Mouse (Mus musculus) limb, embryonic 12.5 days (tissue): ENCODE measurements around the gene Olfr799. TPM values are rescaled to one million over a fixed set of nuclear protein-coding genes. Genes with fewer than 3 reads are reported as not detected.

Source experiments
- ATAC-seq: fragments of 200-750 bp; cut with Nextera tagmentation; 2 replicates; pipeline ENCODE4 v1.8.0; 2017; ENCODE audit warnings: low read depth, moderate TSS enrichment; ENCODE audit not compliant: insufficient number of reproducible peaks, insufficient read depth, low FRiP score, low TSS enrichment
- H3K27ac ChIP-seq: fragments of 300-500 bp; sonication (generic); 2 replicates; pipeline ENCODE4 v1.5.1; 2016; ENCODE audit warnings: mild to moderate bottlenecking, moderate library complexity
- H3K27me3 ChIP-seq: fragments of 300-500 bp; sonication (generic); 2 replicates; pipeline ENCODE4 v1.6.1; 2016; ENCODE audit warnings: mild to moderate bottlenecking, moderate library complexity
- H3K36me3 ChIP-seq: fragments of 300-500 bp; sonication (generic); 2 replicates; pipeline ENCODE4 v1.6.1; 2016; ENCODE audit warnings: mild to moderate bottlenecking, moderate library complexity
- H3K4me1 ChIP-seq: fragments of 300-500 bp; sonication (generic); replicated peaks from 2 replicates; pipeline ENCODE4 v1.6.1; 2016
- H3K4me2 ChIP-seq: fragments of 300-500 bp; sonication (generic); 2 replicates; pipeline ENCODE4 v1.6.1; 2016; ENCODE audit warnings: mild to moderate bottlenecking, moderate library complexity
- H3K4me3 ChIP-seq: fragments of 300-500 bp; sonication (generic); replicated peaks from 2 replicates; pipeline ENCODE4 v1.5.1; 2016; ENCODE audit warnings: mild to moderate bottlenecking
- H3K9ac ChIP-seq: fragments of 300-500 bp; sonication (generic); replicated peaks from 2 replicates; pipeline ENCODE4 v1.6.1; 2016; ENCODE audit warnings: mild to moderate bottlenecking, moderate library complexity
- H3K9me3 ChIP-seq: fragments of 300-500 bp; sonication (generic); 2 replicates; pipeline ENCODE4 v1.6.1; 2016; ENCODE audit warnings: mild to moderate bottlenecking, moderate library complexity
- WGBS: fragments of 180-500 bp; shearing (Covaris S2); methylation state at CpG from one replicate; pipeline ENCODE4 v1.1.7; 2016; 5-methylcytosine and 5-hydroxymethylcytosine counted together
- polyA plus RNA-seq: library from polyadenylated mRNA; unstranded; fragments of >200 nt; fragmentation: Nextera tagmentation; extraction: Ambion mirVana; gene quantifications from 2 replicates; pipeline ENCODE4 v1.2.1, GENCODE M21; 2016

Olfr799 gene
- not detected in 2 replicates for polyA plus RNA-seq

DNA sequence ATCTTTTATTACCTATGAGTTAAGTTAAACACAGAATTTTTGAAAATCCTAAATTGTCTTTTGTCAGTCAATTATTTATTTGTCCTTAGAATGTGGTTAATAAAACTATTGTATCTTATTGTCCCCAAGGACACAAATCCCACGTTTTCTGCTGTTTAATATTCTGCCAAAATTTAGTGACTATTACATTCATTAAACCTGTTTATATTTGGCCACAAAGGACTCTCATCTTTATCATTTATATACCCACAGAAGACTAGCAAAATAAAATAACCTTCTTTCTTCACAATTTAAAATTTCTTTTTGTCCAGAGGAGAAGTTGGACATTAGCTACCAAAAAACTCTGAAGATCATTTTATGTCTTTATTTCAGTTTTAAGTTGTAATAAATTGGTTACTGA is at the start of gene Olfr799:
TSS of gene Olfr799 (plus strand) at position 301 of the 400 bp plus-strand sequence.
- H3K9ac ChIP-seq, result no peak within 1 kb of the TSS
- H3K9me3 ChIP-seq, result no peaks in the 10 kb centered on the region
- no peak for ATAC-seq
- no peak within 1 kb of the TSS for H3K4me2 ChIP-seq
- WGBS, result 24% methylated on average over 1 of the region's 1 CpGs
- H3K27ac ChIP-seq, result no peak within 1 kb of the TSS
- H3K36me3 ChIP-seq, result no peaks in the 10 kb centered on the region
- no peak within 1 kb of the TSS for H3K4me3 ChIP-seq
- no peaks in the 10 kb centered on the region for H3K4me1 ChIP-seq
- H3K27me3 ChIP-seq, result no peaks in the 10 kb centered on the region

DNA sequence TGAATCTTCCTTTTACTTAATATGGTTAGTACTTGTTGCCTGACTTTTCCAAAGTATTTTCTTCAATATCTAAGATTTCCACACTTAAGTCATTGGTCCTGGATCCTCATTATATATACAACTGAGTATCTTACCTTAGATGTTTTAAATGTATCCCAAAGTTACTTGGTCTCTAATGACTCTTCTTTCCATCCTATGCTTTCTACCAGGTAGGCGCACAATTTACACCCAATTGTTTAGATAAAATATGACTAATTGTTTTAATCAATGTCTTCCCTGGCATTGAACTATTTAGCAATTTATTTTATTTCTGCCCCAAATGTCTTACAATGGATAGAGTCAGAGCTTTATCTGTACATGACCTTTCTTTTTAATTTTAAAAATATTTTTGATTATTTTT is 24.8 kb upstream of the Olfr799 start, which contains the start of gene Olfr796:
TSS of gene Olfr796 (minus strand) at position 101 of the 400 bp plus-strand sequence.
- Histone ChIP-seq H3K4me3 (no peak within 1 kb of the TSS), H3K36me3 (no peaks in the 10 kb centered on the region), H3K9ac (no peak within 1 kb of the TSS), H3K27me3 (no peaks in the 10 kb centered on the region), H3K4me1 (no peaks in the 10 kb centered on the region), H3K27ac (no peak within 1 kb of the TSS), H3K9me3 (no peaks in the 10 kb centered on the region), H3K4me2 (no peak within 1 kb of the TSS)
- no peak for ATAC-seq
- 89% methylated on average over 1 of the region's 1 CpGs for WGBS

DNA sequence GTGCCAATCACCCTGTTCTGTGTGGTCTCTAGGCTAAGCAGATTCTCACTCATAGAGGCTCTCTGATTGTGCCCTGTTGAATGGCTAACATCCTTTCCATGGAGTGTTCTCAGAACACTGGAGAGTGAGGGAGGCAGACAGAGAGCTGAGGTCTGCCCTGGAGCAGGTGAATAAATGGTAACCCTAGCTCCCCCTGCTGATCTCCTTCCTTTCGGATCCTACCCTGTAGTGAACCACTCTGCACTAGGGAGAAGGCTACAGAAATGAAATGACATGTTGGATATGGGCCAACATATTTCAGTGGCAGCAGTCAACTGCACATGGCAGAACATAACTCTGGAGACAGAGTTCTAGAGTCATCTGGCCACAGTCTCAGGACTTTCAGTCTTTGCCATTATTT is 15.6 kb upstream of the Olfr799 start:
- no peak overlapping the region for H3K4me3 ChIP-seq
- no peaks in the 10 kb centered on the region for H3K27me3 ChIP-seq
- H3K9ac ChIP-seq, result no peak overlapping the region
- H3K4me1 ChIP-seq, result no peaks in the 10 kb centered on the region
- no peak for ATAC-seq
- H3K9me3 ChIP-seq, result no peaks in the 10 kb centered on the region
- no peak overlapping the region for H3K4me2 ChIP-seq
- H3K27ac ChIP-seq, result no peak overlapping the region
- H3K36me3 ChIP-seq, result no peaks in the 10 kb centered on the region
- 39% methylated on average over 1 of the region's 1 CpGs for WGBS

DNA sequence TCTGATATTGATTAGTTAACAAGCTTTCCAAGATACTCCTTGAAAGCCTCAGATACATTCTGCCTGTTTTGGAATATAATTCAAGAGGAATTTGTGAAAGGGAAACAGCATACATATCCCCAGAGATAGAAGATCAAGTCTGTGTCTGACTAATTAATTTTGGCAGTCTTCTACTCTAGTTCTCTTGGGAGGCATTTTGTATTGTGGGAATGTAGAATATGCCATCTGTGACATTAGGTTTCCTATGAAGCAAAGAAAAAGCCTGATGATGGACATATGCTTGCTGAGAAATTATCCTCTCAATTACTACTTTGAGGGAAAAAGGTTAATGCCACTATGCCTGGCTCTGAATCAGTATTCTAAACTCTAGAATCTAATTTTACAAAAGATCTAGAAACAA is 14.0 kb upstream of the Olfr799 start:
- no peak overlapping the region for H3K4me3 ChIP-seq
- no peaks in the 10 kb centered on the region for H3K27me3 ChIP-seq
- ATAC-seq, result no peak
- H3K4me2 ChIP-seq, result no peak overlapping the region
- H3K36me3 ChIP-seq, result no peaks in the 10 kb centered on the region
- H3K4me1 ChIP-seq, result no peaks in the 10 kb centered on the region
- no peaks in the 10 kb centered on the region for H3K9me3 ChIP-seq
- H3K27ac ChIP-seq, result no peak overlapping the region
- no peak overlapping the region for H3K9ac ChIP-seq

DNA sequence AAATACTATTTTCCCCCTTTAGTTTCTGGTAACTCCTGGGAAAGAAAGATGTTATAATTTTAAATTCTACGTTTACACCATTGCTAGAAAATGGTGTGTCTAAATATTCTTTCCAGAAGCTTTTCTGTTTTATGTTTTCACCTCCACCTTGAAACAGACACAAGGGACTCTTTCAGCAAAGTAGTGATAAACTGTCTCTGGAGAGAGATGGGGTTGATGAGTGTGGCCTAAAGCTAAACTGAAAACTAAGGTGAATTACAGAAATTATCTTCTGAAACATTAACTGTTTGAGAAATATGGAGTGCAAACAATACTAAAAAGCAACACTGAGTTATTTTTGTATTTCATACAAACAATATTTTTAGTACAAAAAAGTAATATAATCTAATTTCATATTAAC is 9.4 kb upstream of the Olfr799 start, which contains the start of gene Olfr798:
TSS of gene Olfr798 (minus strand) at position 101 of the 400 bp plus-strand sequence.
- WGBS, result 80% methylated on average over 1 of the region's 1 CpGs
- Histone ChIP-seq H3K9me3 (no peaks in the 10 kb centered on the region), H3K36me3 (no peaks in the 10 kb centered on the region), H3K9ac (no peak within 1 kb of the TSS), H3K4me2 (no peak within 1 kb of the TSS), H3K4me3 (no peak within 1 kb of the TSS), H3K27ac (no peak within 1 kb of the TSS), H3K4me1 (no peaks in the 10 kb centered on the region), H3K27me3 (no peaks in the 10 kb centered on the region)
- ATAC-seq, result no peak

DNA sequence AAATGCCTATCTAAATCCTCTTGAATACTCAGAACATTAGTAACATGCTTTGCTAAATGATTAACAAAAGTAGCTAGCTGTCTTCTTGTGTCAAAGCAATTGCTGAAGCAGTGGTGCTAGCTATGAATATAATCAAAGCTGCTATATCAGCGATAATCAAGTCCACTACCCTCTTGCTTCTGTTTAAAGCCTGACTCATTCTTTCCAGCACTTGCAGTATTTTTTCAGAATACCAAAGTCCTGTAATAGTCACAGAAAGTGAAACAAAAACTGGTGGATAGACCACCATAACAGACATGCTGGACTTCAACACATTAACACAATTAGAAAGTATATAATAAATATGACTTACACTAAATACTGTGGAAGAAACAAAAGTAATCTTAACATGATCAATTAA is 14.5 kb downstream of the Olfr799 start:
- Histone ChIP-seq H3K4me2 (no peak overlapping the region), H3K27me3 (no peaks in the 10 kb centered on the region), H3K4me1 (no peaks in the 10 kb centered on the region), H3K9me3 (no peaks in the 10 kb centered on the region), H3K27ac (no peak overlapping the region), H3K4me3 (no peak overlapping the region), H3K9ac (no peak overlapping the region), H3K36me3 (no peaks in the 10 kb centered on the region)
- no peak for ATAC-seq
- WGBS, result 84% methylated on average over 1 of the region's 1 CpGs

GRCm38 (mm10) chr10:129657394-129657793 is 20.1 kb downstream of the Olfr799 start, which contains the start of gene Olfr800:
TSS of gene Olfr800 (plus strand) at chr10:129657694.
- no peak within 1 kb of the TSS for H3K4me2 ChIP-seq
- no peaks in the 10 kb centered on the region for H3K9me3 ChIP-seq
- H3K9ac ChIP-seq, result no peak within 1 kb of the TSS
- no peaks in the 10 kb centered on the region for H3K27me3 ChIP-seq
- H3K27ac ChIP-seq, result no peak within 1 kb of the TSS
- ATAC-seq, result no peak
- H3K4me1 ChIP-seq, result no peaks in the 10 kb centered on the region
- no peaks in the 10 kb centered on the region for H3K36me3 ChIP-seq
- H3K4me3 ChIP-seq, result no peak within 1 kb of the TSS

GRCm38 (mm10) chr10:129673765-129674164 is 36.5 kb downstream of the Olfr799 start, which contains the start of gene Olfr801:
TSS of gene Olfr801 (minus strand) at chr10:129673865.
- no peak within 1 kb of the TSS for H3K4me3 ChIP-seq
- H3K4me2 ChIP-seq, result no peak within 1 kb of the TSS
- no peaks in the 10 kb centered on the region for H3K4me1 ChIP-seq
- no peaks in the 10 kb centered on the region for H3K27me3 ChIP-seq
- WGBS, result 85% methylated on average over 1 of the region's 1 CpGs
- no peak within 1 kb of the TSS for H3K9ac ChIP-seq
- H3K36me3 ChIP-seq, result no peaks in the 10 kb centered on the region
- H3K27ac ChIP-seq, result no peak within 1 kb of the TSS
- H3K9me3 ChIP-seq, result no peaks in the 10 kb centered on the region
- no peak for ATAC-seq

DNA sequence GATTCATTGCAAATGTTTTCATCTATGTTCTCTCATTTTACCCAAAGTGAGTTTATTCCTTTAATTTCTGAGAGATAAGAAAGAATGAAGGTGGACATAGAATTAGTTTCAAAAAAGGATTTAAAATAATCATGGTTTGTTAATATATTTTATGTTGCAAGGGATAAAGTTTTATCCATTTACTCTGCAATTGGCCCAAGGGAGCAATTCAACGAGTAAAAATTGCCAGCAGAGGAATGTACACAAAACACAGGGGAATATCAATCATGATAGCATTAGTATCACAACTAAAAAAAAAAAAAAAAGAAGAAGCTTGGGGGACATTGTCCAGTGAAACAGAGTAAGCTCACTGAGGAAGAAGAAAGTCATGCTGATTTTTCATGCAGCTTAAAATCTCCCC is 50.8 kb downstream of the Olfr799 start, which contains the start of gene Olfr802:
TSS of gene Olfr802 (minus strand) at position 101 of the 400 bp plus-strand sequence.
- WGBS, result 65% methylated on average over 1 of the region's 1 CpGs
- Histone ChIP-seq H3K9ac (no peak within 1 kb of the TSS), H3K27me3 (no peaks in the 10 kb centered on the region), H3K36me3 (no peaks in the 10 kb centered on the region), H3K4me2 (no peak within 1 kb of the TSS), H3K4me3 (no peak within 1 kb of the TSS), H3K27ac (no peak within 1 kb of the TSS), H3K9me3 (no peaks in the 10 kb centered on the region), H3K4me1 (no peaks in the 10 kb centered on the region)
- ATAC-seq, result no peak

GRCm38 (mm10) chr10:129694186-129694585 is 56.9 kb downstream of the Olfr799 start, which contains the start of gene Olfr803:
TSS of gene Olfr803 (minus strand) at chr10:129694286.
- no peak within 1 kb of the TSS for H3K27ac ChIP-seq
- ATAC-seq, result no peak
- no peaks in the 10 kb centered on the region for H3K27me3 ChIP-seq
- H3K36me3 ChIP-seq, result no peaks in the 10 kb centered on the region
- H3K4me3 ChIP-seq, result no peak within 1 kb of the TSS
- H3K9ac ChIP-seq, result no peak within 1 kb of the TSS
- H3K4me1 ChIP-seq, result no peaks in the 10 kb centered on the region
- H3K4me2 ChIP-seq, result no peak within 1 kb of the TSS
- WGBS, result 77% methylated on average over 2 of the region's 2 CpGs
- H3K9me3 ChIP-seq, result no peaks in the 10 kb centered on the region
